Mouse (Mus musculus): ENCODE data around the gene Hsd17b7.

DNA sequence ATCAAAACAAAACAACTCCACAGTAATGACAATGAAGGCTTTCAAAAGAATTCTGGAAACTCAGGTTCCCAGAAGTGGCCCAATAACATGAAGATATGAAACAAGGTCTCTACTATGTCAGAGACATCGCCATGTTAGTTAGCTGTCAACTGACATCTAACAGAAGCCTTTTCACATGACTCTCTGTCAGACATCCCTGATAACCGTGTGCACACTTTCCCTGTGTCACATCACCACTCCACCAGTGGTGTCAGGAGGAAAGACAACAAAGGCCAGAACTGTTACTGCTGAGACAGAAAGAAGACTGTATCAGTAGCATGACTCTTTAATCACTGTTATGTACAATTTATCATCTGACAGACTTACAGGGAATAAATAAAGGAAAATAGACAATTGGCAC lies 3.0 kb upstream of the Hsd17b7 start:
- TF ChIP-seq CTCF (IDR thresholded peaks at IDR 0.05; ENCODE audit: control insufficient read depth, insufficient read depth, insufficient replicate concordance, low read depth, low read length) (no peak), POLR2A (IDR thresholded peaks at IDR 0.05; ENCODE audit: control insufficient read depth, low read depth, low read length) (no peak)

Data from testis, adult 2 months (tissue).